Mouse (Mus musculus) lung, adult 2 months (tissue): Measurements from ENCODE around the gene Cep68.

ENCODE experiments used
- CTCF ChIP-seq: fragments of 200-500 bp; IDR thresholded peaks from 2 replicates; pipeline ENCODE4 v1.5.1; 2011; ENCODE audit warnings: mild to moderate bottlenecking, low read length, control low read depth; ENCODE audit not compliant: insufficient read depth
- POLR2A ChIP-seq: fragments of 200-500 bp; IDR thresholded peaks from 2 replicates; pipeline ENCODE4 v1.6.1; 2011; ENCODE audit warnings: low read depth, mild to moderate bottlenecking, control low read depth, low read length, borderline replicate concordance; ENCODE audit errors: extremely low read depth

DNA sequence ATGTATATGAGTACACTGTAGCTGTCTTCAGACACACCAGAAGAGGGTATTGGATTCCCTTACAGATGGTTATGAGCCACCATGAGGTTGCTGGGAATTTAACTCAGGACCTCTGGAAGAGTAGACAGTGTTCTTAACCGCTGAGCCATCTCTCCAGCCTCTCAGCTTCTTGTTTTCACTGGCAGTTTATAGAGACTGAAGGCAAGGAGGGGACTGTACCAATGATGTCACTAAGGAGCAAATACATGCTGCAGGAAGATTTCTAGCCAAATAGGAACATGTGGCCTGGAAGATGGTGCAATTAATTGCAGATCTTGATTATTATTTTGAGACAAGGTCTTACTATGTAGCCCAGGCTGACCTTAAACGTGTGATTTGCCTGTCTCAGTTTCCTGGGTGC is 27.9 kb upstream of the Cep68 start:
- no peak for TF ChIP-seq CTCF
- no peak for TF ChIP-seq POLR2A
